Mouse (Mus musculus): ENCODE measurements around the gene Trim28. TPM values are rescaled to one million over a fixed set of nuclear protein-coding genes. Genes with fewer than 3 reads are reported as not detected.

Gene Trim28
- polyA plus RNA-seq, 1 experiment from 2014 or later, result 396 TPM

DNA sequence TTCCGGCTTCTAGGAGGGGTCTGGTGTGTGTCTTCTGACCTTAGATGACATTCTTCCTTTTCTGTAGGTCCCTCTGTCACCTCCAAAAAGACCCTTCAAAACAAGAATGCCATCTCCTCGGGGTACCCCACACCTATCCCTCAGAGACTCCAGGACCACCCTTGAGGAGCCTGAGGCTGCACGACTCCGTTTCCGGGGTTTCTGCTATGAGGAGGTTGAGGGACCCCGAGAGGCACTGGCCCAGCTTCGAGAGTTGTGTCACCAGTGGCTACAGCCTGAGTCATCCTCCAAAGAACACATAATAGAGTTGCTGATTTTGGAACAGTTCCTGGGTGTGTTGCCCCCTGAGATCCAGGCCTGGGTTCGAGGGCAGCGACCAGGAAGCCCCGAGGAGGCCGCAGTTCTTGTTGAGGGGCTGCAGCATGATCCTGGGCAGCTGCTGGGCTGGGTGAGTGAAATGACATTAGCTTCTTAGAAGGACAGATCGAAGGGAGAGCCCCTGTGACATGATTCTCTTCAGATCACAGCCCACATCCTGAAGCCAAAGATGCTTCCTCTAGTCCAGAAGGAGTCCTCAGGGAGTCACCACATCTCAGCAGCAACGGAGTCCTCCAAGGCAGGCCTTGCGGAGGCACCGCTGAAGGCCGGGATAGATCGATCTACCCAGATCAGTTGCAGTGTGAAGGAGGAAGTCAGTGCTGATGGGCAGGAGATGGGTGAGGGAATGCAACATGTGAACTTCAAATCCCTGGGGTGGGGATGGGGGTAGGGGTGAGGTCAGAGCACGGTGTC lies 19.8 kb upstream of the Trim28 start:
- Histone ChIP-seq H3K9ac (peak overlapping the region; percentile 65; the same call in 1 of the 2 replicates), H3K9me3 (no peaks in the 10 kb centered on the region), H3K4me3 (replicated peaks) (peak overlapping the region; percentile 63), H3K27ac (no peak overlapping the region), H3K4me1 (peaks cover 16% of the 10 kb centered on the region), H3K4me2 (peak overlapping the region; percentile 66), H3K36me3 (replicated peaks) (0 out of 2 replicates have a peak, but pooled peaks cover 5% of the 10 kb centered on the region), H3K27me3 (no peaks in the 10 kb centered on the region)
- no peak for ATAC-seq (ENCODE audit: low FRiP score)
- 92% methylated on average over 18 of the region's 18 CpGs for WGBS

DNA sequence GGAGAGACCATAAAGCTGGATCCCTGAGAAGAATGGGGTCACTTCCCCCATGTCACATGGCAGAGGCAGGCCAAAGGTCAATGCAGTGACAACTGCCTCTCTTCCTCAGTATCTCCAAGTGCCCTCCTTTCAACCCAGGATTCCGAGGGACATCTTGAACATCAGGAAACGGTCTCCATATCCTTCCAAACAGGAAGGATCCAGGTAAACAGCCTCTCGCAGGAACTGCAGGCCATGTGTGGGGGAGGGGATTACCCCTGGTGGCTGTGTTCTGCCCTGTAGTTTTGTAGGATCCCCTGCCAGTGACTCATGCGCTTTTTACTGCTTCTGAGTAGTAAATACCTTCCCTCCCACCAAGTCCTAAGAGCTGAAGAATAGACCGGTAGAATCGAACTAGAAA lies 19.1 kb upstream of the Trim28 start:
- WGBS, result 76% methylated on average over 6 of the region's 6 CpGs

DNA sequence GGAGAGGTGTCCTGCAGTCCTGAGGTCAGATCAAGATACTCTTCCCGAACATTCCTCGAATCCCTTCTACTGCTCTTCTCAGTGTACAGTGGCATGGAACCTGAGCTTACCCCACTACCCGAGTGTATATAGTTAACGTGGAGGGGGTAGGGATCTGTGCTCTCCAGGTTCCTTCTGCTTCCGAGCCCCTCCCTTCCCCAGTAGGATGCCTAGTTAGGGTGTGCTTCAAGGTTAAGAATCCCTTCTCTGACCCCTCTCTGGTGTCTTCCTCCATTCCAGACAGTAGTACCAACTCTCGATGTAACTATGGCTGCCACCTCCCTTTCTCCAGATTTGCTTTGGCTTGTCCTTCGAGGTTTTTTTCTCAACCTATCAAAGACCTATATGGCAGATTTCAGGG lies 18.6 kb upstream of the Trim28 start:
- Histone ChIP-seq H3K9me3 (no peaks in the 10 kb centered on the region), H3K4me3 (replicated peaks) (no peak overlapping the region), H3K4me1 (peaks cover 16% of the 10 kb centered on the region), H3K27ac (no peak overlapping the region), H3K27me3 (no peaks in the 10 kb centered on the region), H3K36me3 (replicated peaks) (0 out of 2 replicates have a peak, but pooled peaks cover 5% of the 10 kb centered on the region), H3K9ac (no peak overlapping the region), H3K4me2 (no peak overlapping the region)
- no peak for ATAC-seq (ENCODE audit: low FRiP score)
- WGBS, result 91% methylated on average over 7 of the region's 7 CpGs

More for the DNA sequence above, 19.1 kb upstream of the Trim28 start:
- H3K9ac ChIP-seq, result no peak overlapping the region
- no peak for ATAC-seq (ENCODE audit: low FRiP score)
- H3K4me1 ChIP-seq, result peaks cover 16% of the 10 kb centered on the region
- no peaks in the 10 kb centered on the region for H3K27me3 ChIP-seq
- H3K9me3 ChIP-seq, result no peaks in the 10 kb centered on the region
- no peak overlapping the region for H3K4me2 ChIP-seq
- no peak overlapping the region for H3K27ac ChIP-seq
- H3K4me3 ChIP-seq (replicated peaks), result no peak overlapping the region
- H3K36me3 ChIP-seq (replicated peaks), result 0 out of 2 replicates have a peak, but pooled peaks cover 5% of the 10 kb centered on the region

DNA sequence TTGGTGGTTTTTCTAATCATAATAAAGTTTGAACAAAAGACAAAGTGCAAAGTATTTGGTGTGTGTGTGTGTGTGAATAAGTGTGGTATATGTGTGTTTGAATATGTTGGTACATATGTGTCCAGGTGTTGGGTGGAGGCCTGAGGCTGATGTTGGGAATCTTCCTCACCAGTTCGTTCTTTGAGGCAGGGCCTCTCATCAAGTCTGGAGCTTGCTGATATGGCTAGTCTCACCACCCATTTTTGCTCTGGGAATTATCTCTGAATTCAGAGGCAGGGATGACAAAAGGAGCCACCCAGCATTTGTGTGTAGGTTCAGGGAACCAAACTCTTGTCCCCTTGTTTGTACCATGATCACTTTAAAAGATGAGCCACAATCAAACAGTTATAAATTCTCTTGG lies 13.2 kb upstream of the Trim28 start:
- Histone ChIP-seq H3K9me3 (no peaks in the 10 kb centered on the region), H3K4me1 (no peaks in the 10 kb centered on the region), H3K27me3 (no peaks in the 10 kb centered on the region), H3K9ac (no peak overlapping the region), H3K4me3 (replicated peaks) (no peak overlapping the region), H3K4me2 (no peak overlapping the region), H3K27ac (no peak overlapping the region), H3K36me3 (replicated peaks) (0 out of 2 replicates have a peak, but pooled peaks cover 5% of the 10 kb centered on the region)
- ATAC-seq (ENCODE audit: low FRiP score), result no peak
- WGBS, result 80% methylated on average over 1 of the region's 1 CpGs

DNA sequence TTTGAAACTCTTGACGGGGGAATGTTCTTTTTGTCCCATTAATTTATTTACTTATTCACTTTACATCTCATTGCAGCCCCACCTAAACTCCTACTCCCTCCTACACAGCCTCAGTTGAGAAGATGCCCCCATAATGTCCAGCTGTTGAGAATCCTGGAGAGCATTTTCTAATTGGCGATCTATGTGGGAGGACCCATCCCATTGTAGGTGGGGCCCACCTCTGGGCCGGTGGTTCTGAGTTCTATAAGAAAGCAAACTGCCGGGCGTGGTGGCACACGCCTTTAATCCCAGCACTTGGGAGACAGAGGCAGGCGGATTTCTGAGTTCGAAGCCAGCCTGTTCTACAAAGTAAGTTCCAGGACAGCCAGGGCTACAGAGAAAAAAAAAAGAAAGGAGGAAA lies 12.0 kb upstream of the Trim28 start:
- 0 out of 2 replicates have a peak, but pooled peaks cover 5% of the 10 kb centered on the region for H3K36me3 ChIP-seq (replicated peaks)
- no peak overlapping the region for H3K4me3 ChIP-seq (replicated peaks)
- H3K27me3 ChIP-seq, result no peaks in the 10 kb centered on the region
- H3K4me2 ChIP-seq, result no peak overlapping the region
- H3K9ac ChIP-seq, result no peak overlapping the region
- H3K9me3 ChIP-seq, result no peaks in the 10 kb centered on the region
- H3K27ac ChIP-seq, result no peak overlapping the region
- H3K4me1 ChIP-seq, result no peaks in the 10 kb centered on the region
- no peak for ATAC-seq (ENCODE audit: low FRiP score)
- WGBS, result 85% methylated on average over 8 of the region's 8 CpGs

DNA sequence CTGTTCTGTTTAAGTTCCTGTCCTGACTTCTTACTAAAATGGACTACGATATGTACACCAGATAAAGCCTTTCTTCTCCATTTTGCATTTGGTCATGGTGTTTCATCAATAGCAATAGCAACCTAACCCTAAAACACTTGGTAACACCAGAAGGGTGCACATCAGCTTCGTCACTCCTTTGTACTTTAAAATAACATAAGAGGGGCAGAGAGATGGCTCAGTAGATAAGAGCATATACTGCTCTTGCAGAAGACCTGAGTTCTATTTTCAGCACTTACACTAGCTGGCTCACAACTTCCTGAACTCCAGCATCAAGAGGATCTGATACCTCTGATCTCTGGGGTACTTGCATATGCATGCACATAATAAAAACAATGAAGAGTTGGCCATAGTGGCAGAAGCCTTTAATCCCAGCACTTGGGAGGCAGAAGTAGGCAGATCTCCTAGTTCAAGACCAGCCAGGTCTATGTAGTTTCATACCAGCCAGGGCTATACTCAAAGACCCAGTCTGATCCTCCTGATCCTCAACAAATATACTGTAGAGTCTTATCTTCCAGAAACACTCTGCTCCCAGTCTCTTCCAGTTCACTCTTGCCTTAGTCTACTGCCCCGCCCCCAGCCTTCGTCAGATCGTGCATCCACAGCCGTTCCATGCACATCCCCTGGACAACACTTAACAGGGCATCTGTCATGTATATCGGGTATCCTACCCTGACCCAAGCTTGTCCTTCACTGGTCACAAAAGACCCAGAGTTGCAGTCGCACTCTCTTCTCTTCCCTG lies 11.3 kb upstream of the Trim28 start:
- Histone ChIP-seq H3K4me3 (replicated peaks) (no peak overlapping the region), H3K27ac (no peak overlapping the region), H3K4me2 (no peak overlapping the region), H3K4me1 (no peaks in the 10 kb centered on the region), H3K9ac (no peak overlapping the region), H3K27me3 (no peaks in the 10 kb centered on the region), H3K9me3 (no peaks in the 10 kb centered on the region), H3K36me3 (replicated peaks) (0 out of 2 replicates have a peak, but pooled peaks cover under 1% of the 10 kb centered on the region)
- WGBS, result 87% methylated on average over 8 of the region's 8 CpGs
- ATAC-seq (ENCODE audit: low FRiP score), result no peak

DNA sequence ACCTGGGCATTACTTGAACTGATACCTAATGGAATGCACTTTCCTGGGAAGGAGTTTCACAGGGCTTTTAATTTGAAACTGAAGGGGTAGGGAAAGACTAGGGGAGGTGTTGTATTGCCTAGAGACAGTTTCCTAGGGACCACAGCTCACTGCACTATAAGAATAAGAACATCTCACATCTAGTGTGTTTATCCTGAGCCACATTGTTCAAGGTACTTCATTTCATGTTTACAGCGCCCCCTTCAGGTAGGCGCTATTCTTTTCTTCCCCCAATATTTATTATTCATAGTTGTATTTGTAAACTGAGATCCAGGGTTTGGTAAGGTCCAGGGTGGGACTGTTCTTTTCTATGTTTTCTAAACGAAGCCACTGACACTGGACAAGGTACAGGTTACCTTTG lies 6.7 kb upstream of the Trim28 start:
- H3K27ac ChIP-seq, result no peak overlapping the region
- WGBS, result 11% methylated on average over 3 of the region's 3 CpGs
- H3K4me1 ChIP-seq, result no peaks in the 10 kb centered on the region

DNA sequence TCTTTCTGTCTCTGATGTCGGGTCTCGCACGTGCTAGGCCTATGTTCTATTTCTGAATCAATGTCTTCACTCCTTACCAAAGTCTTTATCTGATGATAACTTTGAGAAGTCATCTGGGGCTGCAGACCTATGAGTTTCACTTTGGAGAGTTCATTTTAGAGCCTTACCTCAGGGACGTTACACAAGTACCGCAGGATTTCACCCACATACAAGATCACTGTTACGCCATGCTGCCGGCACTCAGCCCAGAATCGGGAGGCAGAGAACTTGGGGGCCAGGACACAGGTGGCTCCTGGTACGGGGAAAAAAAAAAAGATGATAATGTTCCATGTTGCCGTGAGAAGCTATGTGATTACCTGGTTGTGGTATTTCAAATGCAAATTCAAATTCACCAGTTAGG lies 5.8 kb upstream of the Trim28 start:
- Histone ChIP-seq H3K4me1 (no peaks in the 10 kb centered on the region), H3K27ac (no peak overlapping the region), H3K36me3 (replicated peaks) (no peaks in the 10 kb centered on the region), H3K9ac (no peak overlapping the region), H3K9me3 (no peaks in the 10 kb centered on the region), H3K27me3 (0 out of 2 replicates have a peak, but pooled peaks cover 4% of the 10 kb centered on the region), H3K4me3 (replicated peaks) (no peak overlapping the region), H3K4me2 (no peak overlapping the region)
- ATAC-seq (ENCODE audit: low FRiP score), result no peak
- 92% methylated on average over 10 of the region's 10 CpGs for WGBS

More for the DNA sequence above, 6.7 kb upstream of the Trim28 start:
- Histone ChIP-seq H3K9me3 (no peaks in the 10 kb centered on the region), H3K27me3 (0 out of 2 replicates have a peak, but pooled peaks cover 4% of the 10 kb centered on the region), H3K36me3 (replicated peaks) (no peaks in the 10 kb centered on the region), H3K9ac (no peak overlapping the region), H3K4me3 (replicated peaks) (no peak overlapping the region), H3K4me2 (no peak overlapping the region)
- ATAC-seq (ENCODE audit: low FRiP score), result no peak

DNA sequence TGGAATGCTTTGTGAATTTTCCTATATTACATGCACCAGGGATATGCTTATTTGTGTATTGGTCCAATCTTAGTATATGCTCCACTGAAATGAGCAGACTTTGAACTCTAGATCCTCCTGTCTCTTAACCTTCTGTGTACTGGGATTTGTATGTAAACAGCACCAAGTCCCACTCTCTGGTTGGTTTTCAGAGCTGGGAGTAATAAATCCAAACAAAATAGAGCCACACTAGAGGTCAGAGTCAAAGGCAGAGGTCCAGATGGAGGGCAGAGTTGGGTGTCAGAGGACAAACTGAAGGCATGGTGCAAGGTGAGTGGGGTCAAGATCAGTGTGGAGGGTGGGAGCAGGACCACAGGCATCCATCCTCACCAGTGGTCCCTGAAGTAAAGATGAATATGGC lies 3.1 kb upstream of the Trim28 start:
- no peaks in the 10 kb centered on the region for H3K36me3 ChIP-seq (replicated peaks)
- no peak overlapping the region for H3K4me2 ChIP-seq
- ATAC-seq (ENCODE audit: low FRiP score), result no peak
- H3K4me1 ChIP-seq, result no peaks in the 10 kb centered on the region
- 0 out of 2 replicates have a peak, but pooled peaks cover 4% of the 10 kb centered on the region for H3K27me3 ChIP-seq
- H3K4me3 ChIP-seq (replicated peaks), result no peak overlapping the region
- no peak overlapping the region for H3K9ac ChIP-seq
- no peak overlapping the region for H3K27ac ChIP-seq
- no peaks in the 10 kb centered on the region for H3K9me3 ChIP-seq

DNA sequence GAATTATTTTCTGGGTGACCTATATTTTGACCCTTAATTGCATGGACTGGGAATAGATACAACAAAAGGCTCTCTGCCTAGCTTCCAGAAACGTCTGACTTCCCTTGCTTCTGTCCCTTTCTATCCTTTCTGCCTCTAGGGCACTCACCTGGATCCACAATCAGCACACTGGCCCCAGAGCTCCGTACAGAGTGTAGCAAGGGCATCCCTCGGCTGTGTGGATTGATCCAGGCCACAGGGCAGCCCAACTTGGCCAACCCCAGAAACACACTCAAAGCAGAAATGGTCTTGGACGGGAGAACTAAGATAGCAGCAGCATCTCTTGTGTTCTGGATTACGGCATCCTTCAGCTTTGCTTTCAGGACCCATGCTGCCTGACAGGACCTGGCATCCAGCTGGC lies 1.7 kb upstream of the Trim28 start:
- H3K27ac ChIP-seq, result no peak overlapping the region
- H3K4me3 ChIP-seq (replicated peaks), result no peak overlapping the region
- H3K4me2 ChIP-seq, result no peak overlapping the region
- 0 out of 2 replicates have a peak, but pooled peaks cover 4% of the 10 kb centered on the region for H3K27me3 ChIP-seq
- H3K36me3 ChIP-seq (replicated peaks), result no peaks in the 10 kb centered on the region
- no peaks in the 10 kb centered on the region for H3K9me3 ChIP-seq
- no peak for ATAC-seq (ENCODE audit: low FRiP score)
- H3K4me1 ChIP-seq, result no peaks in the 10 kb centered on the region
- H3K9ac ChIP-seq, result no peak overlapping the region
- 70% methylated on average over 5 of the region's 5 CpGs for WGBS

DNA sequence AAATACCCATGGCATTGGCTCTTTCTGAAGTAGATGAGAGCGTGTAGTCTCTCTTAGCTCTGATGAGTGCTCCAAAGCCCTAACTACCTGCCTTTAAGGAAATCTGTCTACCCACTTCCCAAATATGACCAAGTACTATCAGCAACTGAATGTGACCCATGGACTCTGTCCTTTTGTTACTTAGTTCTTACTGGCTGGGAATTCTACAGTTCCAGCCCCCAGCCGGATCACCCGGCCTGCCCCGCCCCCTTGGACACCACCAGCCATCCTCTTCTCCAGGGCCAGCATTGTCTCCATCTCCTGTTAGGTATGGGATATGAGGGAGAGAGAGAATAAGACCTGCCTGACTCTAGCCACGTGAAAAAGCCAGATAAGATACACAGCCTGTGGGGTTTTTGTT lies 861 bp upstream of the Trim28 start, which contains the start of gene Slc27a5:
Gene Slc27a5, minus strand, starts transcription at position 140 of the 400 bp plus-strand sequence.
- Histone ChIP-seq H3K9ac (no peak within 1 kb of the TSS), H3K9me3 (no peaks in the 10 kb centered on the region), H3K27ac (no peak within 1 kb of the TSS), H3K4me1 (no peaks in the 10 kb centered on the region), H3K36me3 (replicated peaks) (no peaks in the 10 kb centered on the region; the same call in 1 of the 2 replicates), H3K4me3 (replicated peaks) (no peak within 1 kb of the TSS), H3K27me3 (0 out of 2 replicates have a peak, but pooled peaks cover 4% of the 10 kb centered on the region), H3K4me2 (no peak within 1 kb of the TSS)
- ATAC-seq (ENCODE audit: low FRiP score), result no peak
- WGBS, result 76% methylated on average over 5 of the region's 5 CpGs

DNA sequence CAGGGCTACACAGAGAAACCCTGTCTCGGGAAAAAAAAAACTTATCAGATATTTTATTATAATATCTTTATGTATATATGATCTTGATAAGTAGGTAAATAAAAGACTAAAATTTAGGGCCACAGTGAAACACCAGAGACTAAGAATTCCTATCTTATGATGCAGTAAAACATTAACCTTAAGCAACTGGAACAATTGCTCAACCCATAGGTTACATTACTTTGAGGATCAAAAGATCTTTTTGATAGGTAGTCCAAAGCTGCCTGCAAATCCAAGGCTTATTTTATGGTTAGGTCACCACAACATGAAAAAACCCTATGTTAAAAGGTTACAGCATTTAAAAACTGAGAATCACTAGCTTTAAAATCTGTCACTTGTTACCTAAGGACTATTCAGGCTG lies 2.7 kb downstream of the Trim28 start:
- no peak overlapping the region for H3K9ac ChIP-seq
- H3K4me2 ChIP-seq, result no peak overlapping the region

More for the DNA sequence above, 2.7 kb downstream of the Trim28 start:
- no peak for ATAC-seq (ENCODE audit: low FRiP score)
- 90% methylated on average over 1 of the region's 1 CpGs for WGBS
- Histone ChIP-seq H3K4me3 (replicated peaks) (no peak overlapping the region), H3K27me3 (no peaks in the 10 kb centered on the region), H3K4me1 (no peaks in the 10 kb centered on the region), H3K36me3 (replicated peaks) (peaks cover 19% of the 10 kb centered on the region), H3K9me3 (no peaks in the 10 kb centered on the region), H3K27ac (no peak overlapping the region)

Data from forebrain, embryonic 12.5 days (tissue).